Mouse (Mus musculus): ENCODE measurements around the gene Phf13. TPM values are rescaled to one million over a fixed set of nuclear protein-coding genes. Genes with fewer than 3 reads are reported as not detected.

Phf13 gene
- polyA plus RNA-seq, 1 experiment, result not detected

DNA sequence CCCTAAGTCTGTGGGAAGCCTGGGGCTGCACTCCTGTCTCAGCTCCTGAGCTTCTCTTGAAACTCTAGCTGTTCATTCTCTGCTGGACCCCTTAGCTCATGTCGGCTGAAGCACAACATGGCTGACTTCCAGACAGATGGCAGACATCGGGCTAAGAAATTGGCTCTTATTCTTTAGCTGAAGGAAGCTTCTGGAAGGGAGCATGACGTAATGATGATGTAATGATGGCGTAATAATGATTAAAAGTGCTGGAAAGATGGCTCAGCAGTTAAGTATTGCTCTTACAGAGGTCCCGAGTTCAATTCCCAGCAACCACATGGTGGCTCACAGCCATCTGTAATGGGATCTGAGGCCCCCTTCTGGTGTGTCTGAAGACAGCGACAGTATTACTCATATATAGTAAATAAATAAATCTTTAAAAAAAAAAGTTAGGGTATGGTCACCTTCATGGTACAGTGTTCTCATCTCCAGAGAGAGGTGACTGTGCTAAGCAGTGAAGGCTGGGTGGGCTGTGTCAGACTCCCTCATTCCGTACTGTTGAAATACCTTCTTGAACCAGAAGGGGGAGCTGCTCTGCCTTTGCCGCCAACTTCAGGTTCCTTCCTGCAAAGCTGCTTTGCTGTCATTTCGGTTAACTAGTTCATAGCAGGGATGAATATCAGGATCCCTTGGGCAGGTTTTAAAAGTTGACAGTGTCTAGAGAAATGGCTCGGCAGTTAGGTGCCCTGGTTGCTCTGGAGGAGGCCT lies 23.7 kb downstream of the Phf13 start:
- 48% methylated on average over 10 of the region's 10 CpGs for WGBS
- Histone ChIP-seq H3K4me1 (ENCODE audit: control insufficient read depth, insufficient read depth, low read length) (peaks cover 28% of the 10 kb centered on the region), H3K27ac (ENCODE audit: insufficient read depth, low read depth, low read length) (no peak overlapping the region), H3K4me3 (ENCODE audit: insufficient read depth, low read depth, low read length) (no peak overlapping the region)
- TF ChIP-seq CTCF (IDR thresholded peaks at IDR 0.05; ENCODE audit: insufficient read depth, low read depth, low read length), result no peak
- TF ChIP-seq POLR2A (IDR thresholded peaks at IDR 0.05; ENCODE audit: insufficient read depth, low read depth, low read length), result no peak

DNA sequence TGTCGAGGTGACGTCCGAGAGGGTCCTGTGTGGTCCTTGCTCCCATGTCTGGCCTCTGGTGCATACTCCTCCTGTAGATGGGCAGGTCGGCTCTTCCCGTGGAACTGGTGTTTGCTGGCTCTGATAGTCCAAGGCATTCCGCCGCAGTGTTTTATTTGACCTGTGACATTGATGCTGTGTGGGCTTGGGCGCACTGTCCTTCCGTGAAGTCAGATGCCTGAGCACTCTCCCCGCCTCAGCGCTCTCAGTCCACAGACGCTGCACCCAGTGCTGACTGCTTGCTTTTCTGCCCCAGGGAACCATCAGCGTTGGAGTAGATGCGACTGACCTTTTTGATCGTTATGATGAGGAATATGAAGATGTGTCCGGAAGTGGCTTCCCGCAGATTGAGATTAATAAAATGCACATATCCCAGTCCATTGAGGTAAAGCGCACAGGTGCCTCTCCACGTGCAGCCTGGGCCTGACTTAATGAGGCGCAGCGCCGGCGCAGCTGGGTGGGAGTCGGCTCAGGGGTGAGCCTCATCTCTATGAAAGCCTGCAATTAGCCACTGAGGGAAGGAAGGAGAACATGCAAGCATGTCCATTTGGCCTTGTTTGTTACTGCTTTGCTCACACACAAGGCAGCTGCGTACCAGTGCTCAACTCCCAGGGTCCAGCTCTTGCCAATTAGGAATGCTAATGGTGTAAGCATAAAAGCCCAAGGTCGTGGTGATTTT lies 27.7 kb downstream of the Phf13 start:
- Histone ChIP-seq H3K27ac (ENCODE audit: insufficient read depth, low read depth, low read length) (peak overlapping the region; percentile 6), H3K4me3 (ENCODE audit: insufficient read depth, low read depth, low read length) (no peak overlapping the region), H3K4me1 (ENCODE audit: control insufficient read depth, insufficient read depth, low read length) (peaks cover 27% of the 10 kb centered on the region)
- TF ChIP-seq POLR2A (IDR thresholded peaks at IDR 0.05; ENCODE audit: insufficient read depth, low read depth, low read length) (no peak), CTCF (IDR thresholded peaks at IDR 0.05; ENCODE audit: insufficient read depth, low read depth, low read length) (no peak)
- WGBS, result 61% methylated on average over 26 of the region's 26 CpGs

GRCm38 (mm10) chr4:151962817-151963216 lies 33.2 kb downstream of the Phf13 start:
- Histone ChIP-seq H3K27ac (ENCODE audit: insufficient read depth, low read depth, low read length) (no peak overlapping the region), H3K4me3 (ENCODE audit: insufficient read depth, low read depth, low read length) (no peak overlapping the region), H3K4me1 (ENCODE audit: control insufficient read depth, insufficient read depth, low read length) (peaks cover 1% of the 10 kb centered on the region)
- WGBS, result 91% methylated on average over 3 of the region's 3 CpGs
- TF ChIP-seq CTCF (IDR thresholded peaks at IDR 0.05; ENCODE audit: insufficient read depth, low read depth, low read length) (no peak), POLR2A (IDR thresholded peaks at IDR 0.05; ENCODE audit: insufficient read depth, low read depth, low read length) (no peak)

DNA sequence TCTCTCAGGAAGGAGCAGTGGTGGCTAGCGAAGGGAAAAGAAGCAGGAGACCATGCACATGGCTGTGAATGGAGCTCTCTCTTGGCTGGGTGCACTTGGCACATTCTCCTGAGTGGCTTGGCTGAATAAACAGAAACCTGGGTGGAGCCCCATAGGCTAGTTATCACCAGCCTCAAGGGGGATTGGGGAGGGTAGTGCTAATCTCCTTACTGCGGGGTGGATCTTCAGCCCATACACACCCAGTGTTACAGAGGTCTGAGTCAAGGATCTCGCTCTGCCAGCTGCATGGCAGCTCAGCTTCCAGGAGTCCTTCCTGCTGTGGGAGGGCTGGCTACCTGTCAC lies 35.6 kb downstream of the Phf13 start:
- H3K4me3 ChIP-seq (ENCODE audit: insufficient read depth, low read depth, low read length), result no peak overlapping the region
- TF ChIP-seq CTCF (IDR thresholded peaks at IDR 0.05; ENCODE audit: insufficient read depth, low read depth, low read length), result no peak
- TF ChIP-seq POLR2A (IDR thresholded peaks at IDR 0.05; ENCODE audit: insufficient read depth, low read depth, low read length), result no peak
- H3K27ac ChIP-seq (ENCODE audit: insufficient read depth, low read depth, low read length), result no peak overlapping the region
- no peaks in the 10 kb centered on the region for H3K4me1 ChIP-seq (ENCODE audit: control insufficient read depth, insufficient read depth, low read length)
- 75% methylated on average over 3 of the region's 3 CpGs for WGBS

DNA sequence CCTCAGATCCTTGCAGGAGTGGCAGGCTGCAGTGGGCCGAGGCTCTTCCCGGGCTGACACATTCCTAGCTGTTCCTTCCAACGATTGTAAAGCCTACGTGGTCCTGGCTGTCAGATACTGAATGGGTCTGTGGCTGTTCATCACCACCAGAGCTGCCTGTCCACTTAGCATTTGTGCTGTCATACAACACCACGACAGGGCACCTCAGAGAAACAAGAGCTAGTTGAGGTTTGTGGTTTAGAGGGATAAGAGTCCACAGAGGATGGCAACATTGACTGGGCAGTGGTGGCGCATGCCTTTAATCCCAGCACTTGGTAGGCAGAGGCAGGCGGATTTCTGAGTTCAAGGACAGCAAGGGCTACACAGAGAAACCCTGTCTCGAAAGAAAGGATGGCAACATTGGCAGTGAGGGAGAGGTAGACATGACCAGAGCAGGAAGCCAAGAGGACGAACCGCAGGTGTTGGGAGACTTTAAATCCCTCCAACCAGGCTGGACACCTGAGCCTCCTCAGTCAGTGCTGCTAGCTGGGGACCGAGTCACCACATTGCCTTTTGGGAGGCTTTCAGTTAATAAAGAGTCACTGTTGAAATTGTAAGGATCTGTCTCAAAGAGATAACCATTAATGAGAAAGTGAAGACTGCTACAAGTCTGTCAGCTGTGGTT lies 36.1 kb downstream of the Phf13 start:
- no peak for TF ChIP-seq CTCF (IDR thresholded peaks at IDR 0.05; ENCODE audit: insufficient read depth, low read depth, low read length)
- TF ChIP-seq POLR2A (IDR thresholded peaks at IDR 0.05; ENCODE audit: insufficient read depth, low read depth, low read length), result no peak
- H3K4me1 ChIP-seq (ENCODE audit: control insufficient read depth, insufficient read depth, low read length), result no peaks in the 10 kb centered on the region
- 93% methylated on average over 11 of the region's 11 CpGs for WGBS

DNA sequence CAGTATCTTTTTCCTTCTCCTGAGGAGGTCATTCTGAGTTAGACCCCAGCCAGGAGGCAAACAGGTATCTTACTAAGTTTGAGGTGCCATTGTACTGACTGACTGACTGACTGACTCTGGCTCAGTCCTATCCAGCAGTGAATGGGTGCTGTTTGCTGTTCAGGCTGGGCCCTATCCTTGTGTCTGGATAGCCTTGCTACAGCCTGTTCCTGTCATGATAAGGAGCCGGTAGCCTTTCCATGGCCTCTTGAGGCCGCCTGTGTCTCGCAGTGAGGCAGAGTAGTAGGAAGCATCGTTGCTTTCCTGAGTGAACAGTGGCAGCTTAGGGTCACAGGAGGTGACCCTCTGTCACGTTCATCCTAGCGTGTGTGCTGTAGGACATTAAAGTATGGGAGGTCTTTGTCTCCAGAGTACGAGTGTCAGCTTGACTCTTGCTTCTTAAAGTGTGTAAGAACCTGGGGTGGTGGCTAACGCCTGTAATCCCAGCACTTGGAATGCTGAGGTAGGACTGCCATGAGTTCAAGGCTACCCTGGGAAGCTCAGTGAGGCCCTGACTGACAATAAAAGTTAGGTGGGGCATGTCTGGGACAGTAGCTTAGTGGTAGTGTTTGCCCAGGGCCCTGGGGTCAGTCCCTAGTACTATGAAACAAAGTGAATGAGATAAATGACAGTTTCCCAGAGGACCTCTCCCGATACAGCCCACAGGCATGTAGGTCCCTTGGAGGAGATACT lies 38.3 kb downstream of the Phf13 start:
- 93% methylated on average over 9 of the region's 9 CpGs for WGBS

More for the DNA sequence above, 36.1 kb downstream of the Phf13 start:
- H3K4me3 ChIP-seq (ENCODE audit: insufficient read depth, low read depth, low read length), result no peak overlapping the region
- H3K27ac ChIP-seq (ENCODE audit: insufficient read depth, low read depth, low read length), result no peak overlapping the region

DNA sequence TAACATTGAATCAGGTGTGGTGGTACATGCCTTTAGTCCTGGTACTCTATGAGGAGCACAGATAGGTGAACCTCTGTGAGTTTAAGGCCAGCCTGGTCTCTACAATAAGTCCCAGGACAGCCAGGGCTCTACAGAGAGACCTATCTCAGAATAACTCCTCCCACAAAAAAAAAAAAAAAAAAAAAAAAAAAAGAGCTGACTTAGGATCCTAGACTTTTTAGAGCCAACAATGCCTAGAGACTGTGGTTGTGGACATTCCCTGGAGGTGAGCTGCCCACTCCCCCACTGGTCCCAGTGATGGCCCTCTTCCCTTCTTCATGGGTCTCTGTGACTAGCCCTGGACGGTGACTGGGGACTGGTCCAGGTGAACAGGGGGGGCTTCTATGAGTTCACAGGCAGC lies 40.3 kb downstream of the Phf13 start:
- no peak for TF ChIP-seq CTCF (IDR thresholded peaks at IDR 0.05; ENCODE audit: insufficient read depth, low read depth, low read length)
- TF ChIP-seq POLR2A (IDR thresholded peaks at IDR 0.05; ENCODE audit: insufficient read depth, low read depth, low read length), result no peak
- WGBS, result 92% methylated on average over 1 of the region's 1 CpGs

More for the DNA sequence above, 38.3 kb downstream of the Phf13 start:
- no peak for TF ChIP-seq CTCF (IDR thresholded peaks at IDR 0.05; ENCODE audit: insufficient read depth, low read depth, low read length)
- TF ChIP-seq POLR2A (IDR thresholded peaks at IDR 0.05; ENCODE audit: insufficient read depth, low read depth, low read length), result no peak
- Histone ChIP-seq H3K4me1 (ENCODE audit: control insufficient read depth, insufficient read depth, low read length) (no peaks in the 10 kb centered on the region), H3K27ac (ENCODE audit: insufficient read depth, low read depth, low read length) (no peak overlapping the region), H3K4me3 (ENCODE audit: insufficient read depth, low read depth, low read length) (no peak overlapping the region)

DNA sequence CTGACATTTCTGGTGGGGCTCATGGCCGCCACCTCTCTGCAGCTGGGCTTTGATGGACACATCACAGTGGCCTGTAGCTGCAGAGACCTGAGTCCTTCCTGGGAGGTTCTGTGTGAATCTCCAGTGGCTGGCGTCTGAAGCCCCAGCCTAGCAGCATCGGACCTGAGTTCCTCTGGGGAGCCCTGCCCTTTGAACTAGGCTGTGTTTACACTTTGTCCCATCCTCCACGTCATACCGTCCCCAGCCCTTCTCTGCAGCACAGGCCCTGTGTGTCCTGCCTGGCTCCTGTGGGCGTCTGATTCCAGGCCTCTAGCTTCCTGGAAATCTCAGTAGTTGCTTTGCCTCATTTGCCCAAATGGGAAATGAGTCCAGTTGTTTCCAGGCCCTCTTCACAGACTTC lies 42.8 kb downstream of the Phf13 start:
- 88% methylated on average over 6 of the region's 6 CpGs for WGBS
- no peak for TF ChIP-seq CTCF (IDR thresholded peaks at IDR 0.05; ENCODE audit: insufficient read depth, low read depth, low read length)
- no peak for TF ChIP-seq POLR2A (IDR thresholded peaks at IDR 0.05; ENCODE audit: insufficient read depth, low read depth, low read length)
- no peak overlapping the region for H3K27ac ChIP-seq (ENCODE audit: insufficient read depth, low read depth, low read length)

More for the DNA sequence above, 40.3 kb downstream of the Phf13 start:
- no peak overlapping the region for H3K27ac ChIP-seq (ENCODE audit: insufficient read depth, low read depth, low read length)
- H3K4me3 ChIP-seq (ENCODE audit: insufficient read depth, low read depth, low read length), result no peak overlapping the region
- peaks cover 5% of the 10 kb centered on the region for H3K4me1 ChIP-seq (ENCODE audit: control insufficient read depth, insufficient read depth, low read length)

More for the DNA sequence above, 42.8 kb downstream of the Phf13 start:
- no peak overlapping the region for H3K4me3 ChIP-seq (ENCODE audit: insufficient read depth, low read depth, low read length)
- H3K4me1 ChIP-seq (ENCODE audit: control insufficient read depth, insufficient read depth, low read length), result peaks cover 14% of the 10 kb centered on the region
